Mouse (Mus musculus) embryonic facial prominence, embryonic 11.5 days (tissue): Measurements from ENCODE around the gene Cnot2. TPM values are rescaled to one million over a fixed set of nuclear protein-coding genes. Genes with fewer than 3 reads are reported as not detected.
"Not testable (repeated sequence)": the region's sequence is repeated elsewhere in the genome, so short reads cannot be mapped to it uniquely, and the experiment has no call there.

Experiments used
- ATAC-seq: fragments of 200-750 bp; cut with Nextera tagmentation; replicated peaks from 2 replicates; pipeline ENCODE4 v1.8.0; 2017; ENCODE audit warnings: low read depth; ENCODE audit not compliant: insufficient number of reproducible peaks, low FRiP score, low TSS enrichment
- DNase-seq: peaks from one replicate; pipeline ENCODE4 v3.0.0-alpha.2; 2015; ENCODE audit warnings: low spot score
- H3K27ac ChIP-seq: fragments of 300-500 bp; sonication (generic); replicated peaks from 2 replicates; pipeline ENCODE4 v1.5.1; 2014; ENCODE audit warnings: mild to moderate bottlenecking, low read depth, low read length, control low read depth
- H3K27me3 ChIP-seq: fragments of 300-500 bp; sonication (generic); 2 replicates; pipeline ENCODE4 v1.6.1; 2014; ENCODE audit warnings: mild to moderate bottlenecking, low read length, moderate library complexity, mixed read lengths; ENCODE audit not compliant: control insufficient read depth, insufficient read depth
- H3K36me3 ChIP-seq: fragments of 300-500 bp; sonication (generic); replicated peaks from 2 replicates; pipeline ENCODE4 v1.6.1; 2014; ENCODE audit warnings: low read depth, mild to moderate bottlenecking, low read length, moderate library complexity, mixed read lengths; ENCODE audit not compliant: control insufficient read depth, insufficient read depth
- H3K4me1 ChIP-seq: fragments of 300-500 bp; sonication (generic); 2 replicates; pipeline ENCODE4 v1.6.1; 2014; ENCODE audit warnings: low read length, mixed read lengths; ENCODE audit not compliant: control insufficient read depth, insufficient read depth
- H3K4me2 ChIP-seq: fragments of 300-500 bp; sonication (generic); 2 replicates; pipeline ENCODE4 v1.6.1; 2014; ENCODE audit warnings: low read depth, mild to moderate bottlenecking, control low read depth, low read length, moderate library complexity
- H3K4me3 ChIP-seq: fragments of 300-500 bp; sonication (generic); 2 replicates; pipeline ENCODE4 v1.5.1; 2014; ENCODE audit warnings: low read depth, low read length, control low read depth
- H3K9ac ChIP-seq: fragments of 300-500 bp; sonication (generic); replicated peaks from 2 replicates; pipeline ENCODE4 v1.6.1; 2014; ENCODE audit warnings: mild to moderate bottlenecking, control low read depth, low read length
- H3K9me3 ChIP-seq: fragments of 300-500 bp; sonication (generic); replicated peaks from 2 replicates; pipeline ENCODE4 v1.6.1; 2016; ENCODE audit warnings: mild to moderate bottlenecking, low read length, inconsistent platforms, mixed read lengths; ENCODE audit not compliant: control insufficient read depth
- WGBS: fragments of 180-500 bp; shearing (Covaris S2); extraction: QIAGEN DNeasy Blood & Tissue Kit; methylation state at CpG from one replicate; pipeline ENCODE4 v1.1.7; 2014; 5-methylcytosine and 5-hydroxymethylcytosine counted together
- polyA plus RNA-seq: library from polyadenylated mRNA; unstranded; fragments of >200 nt; fragmentation: Nextera tagmentation; extraction: Ambion mirVana; gene quantifications from 2 replicates; pipeline ENCODE4 v1.2.1, GENCODE M21; 2014

Cnot2 gene
- polyA plus RNA-seq, 1 experiment from 2014 or later = 178 TPM

GRCm38 (mm10) chr10:116567491-116568405 is 13.6 kb downstream of the Cnot2 start:
- H3K27ac ChIP-seq = no peak overlapping the region
- no peaks in the 10 kb centered on the region for H3K27me3 ChIP-seq
- H3K4me3 ChIP-seq = no peak overlapping the region
- H3K9me3 ChIP-seq = no peaks in the 10 kb centered on the region
- WGBS = 87% methylated on average over 7 of the region's 7 CpGs
- H3K4me2 ChIP-seq = no peak overlapping the region
- H3K4me1 ChIP-seq = no peaks in the 10 kb centered on the region
- H3K9ac ChIP-seq = no peak overlapping the region
- no peaks in the 10 kb centered on the region for H3K36me3 ChIP-seq
- ATAC-seq = no peak
- DNase-seq = no peak

- not testable (repeated sequence) for ATAC-seq, H3K27ac ChIP-seq, H3K36me3 ChIP-seq, H3K9ac ChIP-seq, H3K9me3 ChIP-seq, H3K4me3 ChIP-seq, H3K4me1 ChIP-seq, H3K4me2 ChIP-seq, H3K27me3 ChIP-seq, DNase-seq
- WGBS = 89% methylated on average over 4 of the region's 4 CpGs
These were observed 14.8 kb downstream of the Cnot2 start for GRCm38 (mm10) chr10:116566492-116566891.

- Histone ChIP-seq H3K4me3 (no peak overlapping the region), H3K9ac (no peak overlapping the region), H3K27ac (no peak overlapping the region), H3K4me2 (no peak overlapping the region), H3K27me3 (no peaks in the 10 kb centered on the region), H3K36me3 (no peaks in the 10 kb centered on the region), H3K9me3 (no peaks in the 10 kb centered on the region), H3K4me1 (no peaks in the 10 kb centered on the region)
- ATAC-seq (no peak), DNase-seq (no peak)
- 90% methylated on average over 14 of the region's 14 CpGs for WGBS
These were observed 16.3 kb downstream of the Cnot2 start for GRCm38 (mm10) chr10:116564828-116565602.

GRCm38 (mm10) chr10:116562731-116563480 is 18.4 kb downstream of the Cnot2 start:
- Histone ChIP-seq H3K4me1 (no peaks in the 10 kb centered on the region), H3K36me3 (no peaks in the 10 kb centered on the region), H3K27ac (no peak overlapping the region), H3K27me3 (no peaks in the 10 kb centered on the region), H3K9ac (no peak overlapping the region), H3K4me2 (no peak overlapping the region), H3K9me3 (no peaks in the 10 kb centered on the region), H3K4me3 (no peak overlapping the region)
- DNase-seq = no peak
- ATAC-seq = no peak
- 79% methylated on average over 4 of the region's 4 CpGs for WGBS

GRCm38 (mm10) chr10:116562210-116562609 is 19.1 kb downstream of the Cnot2 start:
- no peaks in the 10 kb centered on the region for H3K4me1 ChIP-seq
- no peak overlapping the region for H3K27ac ChIP-seq
- no peak for ATAC-seq
- no peaks in the 10 kb centered on the region for H3K36me3 ChIP-seq
- 43% methylated on average over 4 of the region's 4 CpGs for WGBS
- H3K4me3 ChIP-seq = no peak overlapping the region
- H3K9ac ChIP-seq = no peak overlapping the region
- H3K4me2 ChIP-seq = no peak overlapping the region
- H3K9me3 ChIP-seq = no peaks in the 10 kb centered on the region
- no peaks in the 10 kb centered on the region for H3K27me3 ChIP-seq
- no peak for DNase-seq

- H3K4me2 ChIP-seq = no peak overlapping the region
- 67% methylated on average over 1 of the region's 1 CpGs for WGBS
- ATAC-seq (no peak), DNase-seq (no peak)
- no peak overlapping the region for H3K9ac ChIP-seq
- no peaks in the 10 kb centered on the region for H3K9me3 ChIP-seq
- H3K27ac ChIP-seq = no peak overlapping the region
- no peak overlapping the region for H3K4me3 ChIP-seq
- no peaks in the 10 kb centered on the region for H3K36me3 ChIP-seq
- no peaks in the 10 kb centered on the region for H3K4me1 ChIP-seq
- no peaks in the 10 kb centered on the region for H3K27me3 ChIP-seq
These were observed 22.1 kb downstream of the Cnot2 start for GRCm38 (mm10) chr10:116559171-116559570.

GRCm38 (mm10) chr10:116557166-116557565 is 24.1 kb downstream of the Cnot2 start:
- DNase-seq (no peak), ATAC-seq (no peak)
- H3K36me3 ChIP-seq = no peaks in the 10 kb centered on the region
- no peaks in the 10 kb centered on the region for H3K4me1 ChIP-seq
- H3K4me2 ChIP-seq = no peak overlapping the region
- no peak overlapping the region for H3K4me3 ChIP-seq
- no peaks in the 10 kb centered on the region for H3K9me3 ChIP-seq
- WGBS = 98% methylated on average over 1 of the region's 1 CpGs
- no peaks in the 10 kb centered on the region for H3K27me3 ChIP-seq
- no peak overlapping the region for H3K27ac ChIP-seq
- no peak overlapping the region for H3K9ac ChIP-seq
